Mouse (Mus musculus): ENCODE measurements around the gene Serpind1. TPM values are rescaled to one million over a fixed set of nuclear protein-coding genes. Genes with fewer than 3 reads are reported as not detected.

Serpind1 gene
- polyA plus RNA-seq, 1 experiment from 2014 or later, result 0.14 TPM

DNA sequence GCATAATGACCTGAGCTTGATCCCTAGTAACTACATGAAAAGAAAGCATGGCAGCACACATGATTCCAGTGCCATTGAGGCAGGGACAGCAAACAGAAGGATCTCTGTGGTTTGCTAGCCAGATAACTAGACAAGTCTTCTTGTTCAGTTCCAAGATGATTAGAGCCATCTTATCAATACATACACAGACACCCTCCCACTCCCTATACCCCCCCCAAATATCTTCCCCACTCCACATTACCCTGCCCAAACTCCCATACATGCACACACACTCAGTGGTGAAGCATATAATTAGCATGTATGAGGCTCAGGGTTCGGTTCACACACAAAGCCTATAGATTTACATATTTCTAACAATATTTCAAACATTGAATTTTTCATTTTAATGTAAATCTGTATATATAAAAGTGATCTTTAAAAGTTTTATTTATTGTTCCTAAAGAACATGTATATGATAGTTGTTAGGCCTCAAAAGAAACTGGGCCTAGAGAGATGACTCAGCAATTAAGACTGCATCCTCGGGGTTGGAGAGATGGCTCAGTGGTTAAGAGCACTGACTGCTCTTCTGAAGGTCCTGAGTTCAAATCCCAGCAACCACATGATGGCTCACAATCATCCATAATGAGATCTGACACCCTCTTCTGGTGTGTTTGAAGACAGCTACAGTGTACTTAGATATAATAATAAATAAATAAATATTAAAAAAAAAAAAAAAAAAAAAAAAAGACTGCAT is 52.6 kb downstream of the Serpind1 start:
- H3K4me1 ChIP-seq, result no peaks in the 10 kb centered on the region
- H3K27me3 ChIP-seq (ENCODE audit: low read depth, poor library complexity, severe bottlenecking), result no peaks in the 10 kb centered on the region
- no peak for DNase-seq (ENCODE audit: low spot score)
- no peak overlapping the region for H3K27ac ChIP-seq
- H3K9me3 ChIP-seq (replicated peaks), result no peaks in the 10 kb centered on the region
- no peak overlapping the region for H3K4me3 ChIP-seq
- H3K36me3 ChIP-seq, result peaks cover 16% of the 10 kb centered on the region; the same call in 1 of the 2 replicates
- WGBS, result 94% methylated on average over 2 of the region's 2 CpGs

DNA sequence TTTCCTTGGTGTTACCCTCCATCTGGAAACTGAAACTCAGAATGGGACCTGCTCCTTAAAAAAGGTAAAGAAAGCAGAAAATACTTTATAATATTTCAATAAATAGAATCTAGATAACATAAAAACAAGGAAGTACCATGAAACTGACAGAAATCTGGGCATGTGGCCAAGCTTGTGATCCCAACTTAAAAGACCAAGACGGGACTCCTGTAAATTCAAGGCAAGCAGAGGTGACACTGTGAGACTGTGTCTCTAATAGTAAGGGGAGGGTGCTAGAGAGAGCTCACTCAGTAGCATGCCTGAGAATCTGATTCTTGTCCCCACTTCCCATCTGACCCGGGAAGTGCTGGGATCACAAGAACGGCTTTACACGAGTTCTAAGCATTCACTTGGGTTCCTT is 61.6 kb downstream of the Serpind1 start:
- H3K4me1 ChIP-seq, result no peaks in the 10 kb centered on the region
- peaks cover 8% of the 10 kb centered on the region; the same call in 1 of the 2 replicates for H3K36me3 ChIP-seq
- no peaks in the 10 kb centered on the region for H3K27me3 ChIP-seq (ENCODE audit: low read depth, poor library complexity, severe bottlenecking)
- H3K4me3 ChIP-seq, result no peak overlapping the region
- no peak for DNase-seq (ENCODE audit: low spot score)
- H3K27ac ChIP-seq, result no peak overlapping the region
- 87% methylated on average over 4 of the region's 4 CpGs for WGBS
- no peaks in the 10 kb centered on the region for H3K9me3 ChIP-seq (replicated peaks)

Other genes with a start within 250 kb of the Serpind1 start
- gene Ppil2, start 220.1 kb upstream of the Serpind1 start, polyA plus RNA-seq (2016; fragmentation: Nextera tagmentation; extraction: Ambion mirVana), result 138 and 172 TPM in 2 replicates
- 182 and 195 TPM in 2 replicates for gene 2610318N02Rik, start 206.2 kb upstream of the Serpind1 start, polyA plus RNA-seq (2016; fragmentation: Nextera tagmentation; extraction: Ambion mirVana)
- gene Sdf2l1, start 199.0 kb upstream of the Serpind1 start, polyA plus RNA-seq (2016; fragmentation: Nextera tagmentation; extraction: Ambion mirVana), result 87.4 and 114 TPM in 2 replicates
- 4.1 and 7.0 TPM in 2 replicates for gene Ydjc, start 186.8 kb upstream of the Serpind1 start, polyA plus RNA-seq (2016; fragmentation: Nextera tagmentation; extraction: Ambion mirVana)
- gene Ccdc116, start 184.1 kb upstream of the Serpind1 start, polyA plus RNA-seq (2016; fragmentation: Nextera tagmentation; extraction: Ambion mirVana), result 0.40 and 0.63 TPM in 2 replicates
- 432 and 433 TPM in 2 replicates for gene Ube2l3, start 128.7 kb upstream of the Serpind1 start, polyA plus RNA-seq (2016; fragmentation: Nextera tagmentation; extraction: Ambion mirVana)
- gene Rimbp3, start 122.8 kb upstream of the Serpind1 start, polyA plus RNA-seq (2016; fragmentation: Nextera tagmentation; extraction: Ambion mirVana), result 0.18 and 0.49 TPM in 2 replicates
- gene Hic2, start 97.8 kb upstream of the Serpind1 start, polyA plus RNA-seq (2016; fragmentation: Nextera tagmentation; extraction: Ambion mirVana), result 16.8 and 19.3 TPM in 2 replicates
- 4.7 and 9.1 TPM in 2 replicates for gene Tmem191c, start 55.3 kb upstream of the Serpind1 start, polyA plus RNA-seq (2016; fragmentation: Nextera tagmentation; extraction: Ambion mirVana)
- 8.5 and 11.7 TPM in 2 replicates for gene Snap29, start 74.6 kb downstream of the Serpind1 start, polyA plus RNA-seq (2016; fragmentation: Nextera tagmentation; extraction: Ambion mirVana)
- 30.1 and 37.6 TPM in 2 replicates for gene Pi4ka, start 74.9 kb downstream of the Serpind1 start, polyA plus RNA-seq (2016; fragmentation: Nextera tagmentation; extraction: Ambion mirVana)
- 83.6 and 84.0 TPM in 2 replicates for gene Crkl, start 120.6 kb downstream of the Serpind1 start, polyA plus RNA-seq (2016; fragmentation: Nextera tagmentation; extraction: Ambion mirVana)
- 0.85 and 1.2 TPM in 2 replicates for gene Aifm3, start 158.2 kb downstream of the Serpind1 start, polyA plus RNA-seq (2016; fragmentation: Nextera tagmentation; extraction: Ambion mirVana)
- gene Lztr1, start 177.3 kb downstream of the Serpind1 start, polyA plus RNA-seq (2016; fragmentation: Nextera tagmentation; extraction: Ambion mirVana), result 78.2 and 89.8 TPM in 2 replicates
- 47.8 and 58.9 TPM in 2 replicates for gene Thap7, start 199.8 kb downstream of the Serpind1 start, polyA plus RNA-seq (2016; fragmentation: Nextera tagmentation; extraction: Ambion mirVana)
- not detected in 2 replicates for gene Lrrc74b, start 229.9 kb downstream of the Serpind1 start, polyA plus RNA-seq (2016; fragmentation: Nextera tagmentation; extraction: Ambion mirVana)
- gene P2rx6, start 230.5 kb downstream of the Serpind1 start, polyA plus RNA-seq (2016; fragmentation: Nextera tagmentation; extraction: Ambion mirVana), result 0.08 TPM in 1 of 2 replicates, not detected in the other

All from limb, embryonic 10.5 days (tissue).